In the genomic region with DNA sequence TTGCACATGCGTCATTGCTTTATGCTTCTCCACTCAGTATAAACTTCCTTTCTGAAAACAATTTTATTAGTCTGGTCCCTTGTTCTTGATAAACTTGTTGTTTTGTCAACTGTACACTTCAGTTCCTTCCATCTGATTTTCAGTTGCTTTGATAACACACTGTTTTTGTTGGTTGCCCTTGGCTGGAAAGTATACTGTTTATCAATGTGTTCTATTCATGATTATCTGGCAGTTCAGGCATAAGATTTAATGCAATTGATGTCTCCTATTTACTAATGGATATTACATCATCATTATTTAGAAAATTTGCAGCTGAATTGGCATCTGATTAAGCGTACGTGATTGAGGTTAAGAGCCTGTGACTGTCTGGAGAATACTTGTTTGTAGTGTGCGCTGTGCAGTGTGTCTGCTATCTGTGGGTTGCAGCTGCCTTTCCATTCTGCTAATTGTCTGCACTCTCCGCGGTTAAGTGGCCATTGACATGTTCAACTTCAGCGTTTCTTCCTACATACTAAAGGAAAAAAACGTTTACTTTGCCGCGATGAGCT, we compare ENCODE assay signal across 27 mouse cellular contexts.
DNase-seq lines count a peak whose midpoint lies in the region; ATAC-seq and TF ChIP-seq lines count a peak whose summit lies in the region.
"Had no signal": no experiment of that assay in that cellular context is flagged by ENCODE, and none has a peak within 500 bp of the region (broad histone marks: within the 10 kb centered on the region; RNA-seq: fewer than 3 reads in every experiment).

No protein-coding gene starts in this region.

- DNase-seq in forebrain, embryonic 11.5 days (ENCODE audit: low spot score), result no peak
- DNase-seq in forebrain, embryonic 10.5 days (ENCODE audit: extremely low spot score, low spot score), result no peak
- peak; percentile 21 for DNase-seq in lung, postnatal 36 days
- no peak for DNase-seq in lung, adult 2 months
- peak; percentile 38 for DNase-seq in retina, postnatal 1 day
- no peak for DNase-seq in retina, embryonic 14.5 days (ENCODE audit: low spot score)
- DNase-seq: adrenal gland, postnatal 36 days; cerebellum, adult 11 months; cerebellum, adult 9-11 months; gastrocnemius, postnatal 14 days; heart, adult 11 months; heart, postnatal 14 days; kidney, postnatal 36 days; layer of hippocampus, postnatal 36 days; liver, postnatal 0 days; thymus, postnatal 25 days had no signal

- WGBS in forebrain, embryonic 11.5 days, result 64% methylated on average over 10 of the region's 10 CpGs
- 88% methylated on average over 10 of the region's 10 CpGs for WGBS in forebrain, embryonic 10.5 days
- WGBS in lung, adult 2 months, result 40% methylated on average over 10 of the region's 10 CpGs
- WGBS in neural tube, embryonic 14.5 days, result 55% methylated on average over 10 of the region's 10 CpGs

- no peaks in the 10 kb centered on the region for H3K9me3 ChIP-seq in forebrain, embryonic 11.5 days (ENCODE audit: control insufficient read depth, low read length)
- no peaks in the 10 kb centered on the region for H3K9me3 ChIP-seq in forebrain, embryonic 10.5 days
- no peaks in the 10 kb centered on the region for H3K9me3 ChIP-seq in neural tube, embryonic 14.5 days (ENCODE audit: control insufficient read depth, low read length)
- H3K9me3 ChIP-seq: embryonic facial prominence, embryonic 15.5 days; heart, embryonic 12.5 days; kidney, embryonic 15.5 days; limb, embryonic 12.5 days; stomach, embryonic 15.5 days had no signal

- ATAC-seq in forebrain, embryonic 11.5 days (replicated peaks; ENCODE audit: low FRiP score), result peak; percentile 42; the same call in 1 of the 2 replicates
- ATAC-seq in neural tube, embryonic 14.5 days (ENCODE audit: low read depth), result peak; percentile 79
- no peak for ATAC-seq in erythroid progenitor cell, adult 5-6 weeks (replicated peaks; ENCODE audit: low FRiP score, poor library complexity, severe bottlenecking)
- ATAC-seq: hindbrain, embryonic 16.5 days; intestine, postnatal 0 days; liver, postnatal 0 days had no signal

- no peak overlapping the region for H3K4me3 ChIP-seq in forebrain, embryonic 11.5 days (ENCODE audit: low read depth, low read length)
- H3K4me3 ChIP-seq in forebrain, embryonic 10.5 days, result no peak overlapping the region
- H3K4me3 ChIP-seq in lung, adult 2 months (replicated peaks; ENCODE audit: extremely low read depth, low read depth, low read length), result no peak overlapping the region
- H3K4me3 ChIP-seq in neural tube, embryonic 14.5 days (ENCODE audit: low read depth, low read length), result no peak overlapping the region
- H3K4me3 ChIP-seq: embryonic facial prominence, embryonic 15.5 days; heart, embryonic 12.5 days; kidney, embryonic 15.5 days; limb, embryonic 12.5 days; stomach, embryonic 15.5 days had no signal

- no peaks in the 10 kb centered on the region for H3K36me3 ChIP-seq in forebrain, embryonic 11.5 days (ENCODE audit: control insufficient read depth, insufficient read depth, low read length)
- H3K36me3 ChIP-seq in forebrain, embryonic 10.5 days (replicated peaks), result no peaks in the 10 kb centered on the region
- no peaks in the 10 kb centered on the region for H3K36me3 ChIP-seq in neural tube, embryonic 14.5 days (ENCODE audit: control insufficient read depth, insufficient read depth, low read length)
- H3K36me3 ChIP-seq: embryonic facial prominence, embryonic 15.5 days; heart, embryonic 12.5 days; kidney, embryonic 15.5 days; limb, embryonic 12.5 days; stomach, embryonic 15.5 days had no signal

- no peak overlapping the region for H3K9ac ChIP-seq in forebrain, embryonic 11.5 days (ENCODE audit: low read length)
- no peak overlapping the region for H3K9ac ChIP-seq in neural tube, embryonic 14.5 days (replicated peaks; ENCODE audit: low read depth, low read length)
- H3K9ac ChIP-seq: embryonic facial prominence, embryonic 15.5 days; heart, embryonic 12.5 days; kidney, embryonic 15.5 days; limb, embryonic 12.5 days; liver, postnatal 0 days; stomach, embryonic 15.5 days had no signal

- TF ChIP-seq POLR2A in lung, adult 2 months (IDR thresholded peaks at IDR 0.05; ENCODE audit: borderline replicate concordance, extremely low read depth, low read depth, low read length), result no peak

- TF ChIP-seq CTCF in lung, adult 2 months (IDR thresholded peaks at IDR 0.05; ENCODE audit: insufficient read depth, low read length), result no peak

- no peaks in the 10 kb centered on the region for H3K4me1 ChIP-seq in forebrain, embryonic 11.5 days (replicated peaks; ENCODE audit: control insufficient read depth, insufficient read depth, low read length)
- no peaks in the 10 kb centered on the region for H3K4me1 ChIP-seq in forebrain, embryonic 10.5 days
- H3K4me1 ChIP-seq in lung, adult 2 months (ENCODE audit: control insufficient read depth, insufficient read depth, low read length), result no peaks in the 10 kb centered on the region
- no peaks in the 10 kb centered on the region for H3K4me1 ChIP-seq in neural tube, embryonic 14.5 days (ENCODE audit: control insufficient read depth, insufficient read depth, low read length)
- H3K4me1 ChIP-seq: embryonic facial prominence, embryonic 15.5 days; heart, embryonic 12.5 days; kidney, embryonic 15.5 days; limb, embryonic 12.5 days; stomach, embryonic 15.5 days had no signal

- H3K27ac ChIP-seq in forebrain, embryonic 11.5 days (ENCODE audit: low read depth, low read length), result no peak overlapping the region
- H3K27ac ChIP-seq in forebrain, embryonic 10.5 days, result no peak overlapping the region
- no peak overlapping the region for H3K27ac ChIP-seq in neural tube, embryonic 14.5 days (ENCODE audit: low read depth, low read length)
- H3K27ac ChIP-seq: embryonic facial prominence, embryonic 15.5 days; kidney, embryonic 15.5 days; limb, embryonic 12.5 days; macrophage; stomach, embryonic 15.5 days had no signal

- H3K27me3 ChIP-seq in forebrain, embryonic 11.5 days (ENCODE audit: control insufficient read depth, insufficient read depth, low read length), result no peaks in the 10 kb centered on the region
- no peaks in the 10 kb centered on the region for H3K27me3 ChIP-seq in forebrain, embryonic 10.5 days (ENCODE audit: poor library complexity, severe bottlenecking)
- H3K27me3 ChIP-seq in neural tube, embryonic 14.5 days (ENCODE audit: control insufficient read depth, insufficient read depth, low read length), result no peaks in the 10 kb centered on the region
- H3K27me3 ChIP-seq: embryonic facial prominence, embryonic 15.5 days; heart, embryonic 12.5 days; kidney, embryonic 15.5 days; limb, embryonic 12.5 days; stomach, embryonic 15.5 days had no signal

- H3K4me2 ChIP-seq in forebrain, embryonic 11.5 days (ENCODE audit: low read depth, low read length, severe bottlenecking), result no peak overlapping the region
- H3K4me2 ChIP-seq in neural tube, embryonic 14.5 days (ENCODE audit: low read depth, low read length), result no peak overlapping the region
- H3K4me2 ChIP-seq: embryonic facial prominence, embryonic 15.5 days; heart, embryonic 12.5 days; kidney, embryonic 15.5 days; limb, embryonic 12.5 days; liver, embryonic 11.5 days; stomach, embryonic 15.5 days had no signal

Comparison
In these comparisons a context has a peak if more than half of its experiments do, and no peak if none do; other contexts are left out.
1. DNase-seq: peak in lung, postnatal 36 days (single experiment) and retina, postnatal 1 day (single experiment); none in forebrain, embryonic 11.5 days (single experiment), forebrain, embryonic 10.5 days (single experiment), lung, adult 2 months (single experiment) and retina, embryonic 14.5 days (single experiment).